Mouse (Mus musculus): ENCODE results near the gene 9130008F23Rik. TPM values are rescaled to one million over a fixed set of nuclear protein-coding genes. Genes with fewer than 3 reads are reported as not detected.

Gene 9130008F23Rik
- polyA plus RNA-seq, 1 experiment from 2014 or later: 0.90 TPM

DNA sequence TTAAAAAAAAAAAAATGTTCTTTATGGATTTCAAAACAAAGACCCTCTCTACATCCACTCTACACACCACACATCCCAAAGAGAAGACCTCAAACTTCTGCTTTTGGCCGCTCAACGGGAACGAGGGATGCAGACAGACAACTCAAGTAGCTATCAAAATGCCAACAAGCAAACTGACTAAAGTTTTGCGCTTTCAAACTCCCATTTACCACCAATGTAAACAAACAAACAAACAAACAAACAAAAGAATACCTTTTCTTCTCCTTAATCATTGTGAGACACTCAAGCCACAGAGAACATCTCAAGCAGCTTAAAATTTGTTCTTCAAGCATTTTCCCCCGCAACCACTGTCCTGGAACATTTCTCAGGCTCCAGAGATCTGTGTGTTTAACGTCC is 833 bp downstream of the 9130008F23Rik start:
- H3K9ac ChIP-seq (replicated peaks): peak overlapping the region; percentile 50
- 6% methylated on average over 6 of the region's 6 CpGs for WGBS
- H3K4me3 ChIP-seq (replicated peaks): peak overlapping the region; percentile 54

DNA sequence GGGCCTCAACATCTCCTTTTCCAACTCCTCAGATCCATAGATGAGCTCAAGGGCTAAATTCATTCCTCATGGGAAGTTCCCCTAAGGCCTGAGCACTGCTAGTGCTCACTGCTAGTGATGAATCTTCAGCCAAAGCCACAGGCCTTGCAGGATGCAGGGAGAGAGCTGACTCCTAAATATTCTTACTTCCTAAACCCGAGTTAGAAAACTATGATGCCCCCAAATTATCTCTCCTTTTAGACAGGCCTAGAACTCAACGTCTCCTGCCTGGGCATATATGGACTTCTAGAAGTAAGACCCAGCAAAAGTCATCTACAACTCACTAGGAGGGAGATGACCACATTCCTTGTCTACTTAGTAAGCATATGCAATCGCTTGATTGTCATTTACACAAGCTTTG is 2.6 kb downstream of the 9130008F23Rik start:
- Histone ChIP-seq H3K4me3 (replicated peaks) (no peak overlapping the region), H3K4me2 (no peak overlapping the region), H3K9ac (replicated peaks) (no peak overlapping the region), H3K4me1 (peaks cover 4% of the 10 kb centered on the region), H3K27ac (replicated peaks) (no peak overlapping the region), H3K27me3 (replicated peaks) (no peaks in the 10 kb centered on the region), H3K36me3 (no peaks in the 10 kb centered on the region), H3K9me3 (replicated peaks) (no peaks in the 10 kb centered on the region)
- WGBS: 50% methylated on average over 3 of the region's 3 CpGs
- ATAC-seq (ENCODE audit: low FRiP score): no peak

More for the DNA sequence above, 833 bp downstream of the 9130008F23Rik start:
- Histone ChIP-seq H3K9me3 (replicated peaks) (no peaks in the 10 kb centered on the region), H3K27ac (replicated peaks) (no peak overlapping the region), H3K4me1 (peaks cover 4% of the 10 kb centered on the region), H3K27me3 (replicated peaks) (no peaks in the 10 kb centered on the region), H3K4me2 (peak overlapping the region; percentile 97), H3K36me3 (no peaks in the 10 kb centered on the region)
- ATAC-seq (ENCODE audit: low FRiP score): no peak

DNA sequence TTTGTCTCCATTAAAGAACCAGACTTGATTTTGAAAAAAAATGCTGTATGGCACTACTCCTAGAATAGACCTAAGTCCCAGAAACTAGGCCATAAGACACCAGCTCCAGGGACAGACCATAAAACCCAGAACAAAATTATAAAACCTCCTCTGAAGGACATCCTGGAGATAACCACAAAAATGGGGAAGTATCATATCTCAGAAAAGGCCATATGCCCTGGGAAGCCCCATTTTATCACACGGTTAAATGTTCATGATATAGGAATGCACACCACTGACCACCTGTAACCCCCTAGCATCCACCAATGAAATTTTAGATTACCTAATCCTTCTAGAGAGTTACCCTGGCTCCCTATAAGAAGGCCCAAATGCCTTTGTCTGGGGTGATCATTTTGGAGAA is 4.8 kb downstream of the 9130008F23Rik start:
- no peak overlapping the region for H3K4me2 ChIP-seq
- no peak overlapping the region for H3K9ac ChIP-seq (replicated peaks)
- H3K4me3 ChIP-seq (replicated peaks): no peak overlapping the region
- H3K9me3 ChIP-seq (replicated peaks): no peaks in the 10 kb centered on the region
- no peak for ATAC-seq (ENCODE audit: low FRiP score)
- no peaks in the 10 kb centered on the region for H3K36me3 ChIP-seq
- H3K4me1 ChIP-seq: peaks cover 4% of the 10 kb centered on the region
- 89% methylated on average over 1 of the region's 1 CpGs for WGBS
- no peaks in the 10 kb centered on the region for H3K27me3 ChIP-seq (replicated peaks)
- H3K27ac ChIP-seq (replicated peaks): no peak overlapping the region

DNA sequence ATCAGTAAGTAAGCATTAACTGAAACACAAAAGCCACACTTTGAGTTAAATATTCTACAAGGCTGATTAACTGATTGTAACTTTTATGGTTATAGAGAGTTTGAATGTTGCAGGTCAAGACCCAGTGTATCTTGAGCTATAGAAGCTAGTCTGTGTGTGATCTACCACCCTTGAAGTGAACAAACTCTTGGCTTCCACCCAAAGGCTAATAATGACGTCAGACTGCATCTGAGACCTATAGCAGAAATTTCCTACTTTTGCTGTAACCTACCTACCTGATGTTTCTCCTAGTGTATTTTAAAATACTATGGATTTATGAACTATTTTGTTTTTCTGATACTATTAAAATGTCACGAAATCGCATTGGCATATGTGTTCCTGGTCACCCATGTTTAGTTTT is 5.7 kb downstream of the 9130008F23Rik start:
- H3K4me3 ChIP-seq (replicated peaks): no peak overlapping the region
- no peaks in the 10 kb centered on the region for H3K9me3 ChIP-seq (replicated peaks)
- H3K27me3 ChIP-seq (replicated peaks): no peaks in the 10 kb centered on the region
- no peak overlapping the region for H3K27ac ChIP-seq (replicated peaks)
- no peak for ATAC-seq (ENCODE audit: low FRiP score)
- 85% methylated on average over 3 of the region's 3 CpGs for WGBS
- H3K4me2 ChIP-seq: no peak overlapping the region
- H3K9ac ChIP-seq (replicated peaks): no peak overlapping the region
- H3K4me1 ChIP-seq: no peaks in the 10 kb centered on the region; the same call in 1 of the 2 replicates
- no peaks in the 10 kb centered on the region for H3K36me3 ChIP-seq

DNA sequence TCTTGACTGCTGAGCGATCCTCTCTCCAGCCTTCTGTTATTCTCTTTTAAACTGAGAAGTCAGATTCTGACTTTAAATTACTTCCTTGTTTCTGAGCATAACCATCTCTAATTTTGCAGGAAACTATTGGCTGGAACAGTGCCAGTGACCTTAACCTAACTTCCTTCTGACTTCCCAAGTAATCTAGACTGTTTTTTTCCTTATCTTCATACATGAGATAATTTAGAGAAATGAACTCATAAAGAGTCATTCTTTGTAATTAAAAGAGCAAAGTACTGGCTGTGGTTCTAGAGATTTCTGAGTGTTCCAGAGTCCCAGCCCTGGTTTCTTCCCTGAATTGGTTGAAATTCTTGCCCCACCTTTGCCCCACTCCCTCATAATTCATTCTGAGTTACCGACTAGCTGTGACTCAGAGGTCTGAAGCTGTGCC is 6.8 kb downstream of the 9130008F23Rik start:
- H3K4me1 ChIP-seq: no peaks in the 10 kb centered on the region
- no peak overlapping the region for H3K27ac ChIP-seq (replicated peaks)
- no peak overlapping the region for H3K9ac ChIP-seq (replicated peaks)
- H3K36me3 ChIP-seq: no peaks in the 10 kb centered on the region
- H3K9me3 ChIP-seq (replicated peaks): no peaks in the 10 kb centered on the region
- no peaks in the 10 kb centered on the region for H3K27me3 ChIP-seq (replicated peaks)
- no peak overlapping the region for H3K4me2 ChIP-seq
- H3K4me3 ChIP-seq (replicated peaks): no peak overlapping the region
- WGBS: 43% methylated on average over 2 of the region's 2 CpGs
- ATAC-seq (ENCODE audit: low FRiP score): no peak

DNA sequence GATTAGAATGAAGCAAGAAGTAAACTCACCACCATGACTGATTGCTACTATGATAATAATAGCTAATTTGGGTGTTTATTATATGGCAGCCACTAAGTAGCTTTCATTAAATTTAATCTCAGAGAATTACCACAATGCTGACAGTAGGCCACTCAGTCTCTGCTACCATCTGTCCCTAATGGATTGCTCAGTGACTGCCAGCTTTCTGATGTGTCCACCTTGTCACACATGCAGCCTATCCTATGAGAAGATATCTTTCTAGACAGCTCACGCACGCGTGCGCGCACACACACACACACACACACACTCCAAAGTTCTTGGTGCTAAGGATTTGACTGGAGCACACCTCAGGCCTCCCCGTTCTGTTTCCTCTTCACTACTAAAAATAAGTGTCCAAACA is 7.7 kb downstream of the 9130008F23Rik start:
- Histone ChIP-seq H3K9me3 (replicated peaks) (no peaks in the 10 kb centered on the region), H3K27ac (replicated peaks) (no peak overlapping the region), H3K4me1 (no peaks in the 10 kb centered on the region), H3K9ac (replicated peaks) (no peak overlapping the region), H3K4me2 (no peak overlapping the region), H3K4me3 (replicated peaks) (no peak overlapping the region), H3K36me3 (no peaks in the 10 kb centered on the region), H3K27me3 (replicated peaks) (no peaks in the 10 kb centered on the region)
- 96% methylated on average over 6 of the region's 6 CpGs for WGBS
- ATAC-seq (ENCODE audit: low FRiP score): no peak

DNA sequence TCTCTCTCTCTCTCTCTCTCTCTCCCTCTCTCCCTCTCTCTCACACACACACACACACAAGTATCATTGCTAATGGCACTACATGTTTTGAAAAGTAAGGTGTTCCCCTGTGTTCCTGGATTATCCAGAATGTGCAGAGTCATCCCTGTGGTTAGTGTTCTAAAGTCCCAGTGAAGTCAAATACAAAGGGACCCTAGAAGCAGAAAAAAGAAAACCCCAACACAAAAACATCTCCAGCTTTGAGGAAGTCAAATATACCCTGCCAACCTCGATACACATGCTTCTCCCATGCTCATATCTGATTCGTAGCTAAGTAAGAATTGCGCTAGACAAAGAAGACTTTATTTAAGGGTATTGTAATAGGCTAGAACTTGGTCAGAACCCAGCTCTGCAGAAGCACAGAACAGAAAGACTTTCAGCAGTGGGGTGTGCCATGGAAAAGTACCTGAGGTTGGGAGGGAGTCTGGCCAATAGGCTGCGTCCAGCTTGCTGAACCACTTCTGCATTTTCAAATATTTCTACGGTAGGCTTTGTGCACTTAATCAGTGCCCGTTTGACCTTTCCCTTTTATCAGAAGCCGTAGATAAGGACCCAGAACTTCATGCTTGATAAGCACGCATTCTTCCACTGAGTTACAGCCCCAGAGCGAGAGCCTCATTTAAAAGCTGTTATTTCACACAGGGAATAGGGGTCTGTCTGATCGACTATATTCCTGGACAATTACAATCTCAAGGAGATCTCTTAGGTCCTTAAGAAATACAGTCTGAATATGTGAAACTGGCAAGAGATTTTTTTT is 11.2 kb downstream of the 9130008F23Rik start:
- H3K36me3 ChIP-seq: no peaks in the 10 kb centered on the region
- ATAC-seq (ENCODE audit: low FRiP score): no peak
- no peak overlapping the region for H3K4me3 ChIP-seq (replicated peaks)
- WGBS: 85% methylated on average over 10 of the region's 10 CpGs
- H3K9ac ChIP-seq (replicated peaks): no peak overlapping the region
- H3K27ac ChIP-seq (replicated peaks): no peak overlapping the region
- H3K4me2 ChIP-seq: no peak overlapping the region
- no peaks in the 10 kb centered on the region for H3K9me3 ChIP-seq (replicated peaks)
- H3K27me3 ChIP-seq (replicated peaks): no peaks in the 10 kb centered on the region
- no peaks in the 10 kb centered on the region for H3K4me1 ChIP-seq

DNA sequence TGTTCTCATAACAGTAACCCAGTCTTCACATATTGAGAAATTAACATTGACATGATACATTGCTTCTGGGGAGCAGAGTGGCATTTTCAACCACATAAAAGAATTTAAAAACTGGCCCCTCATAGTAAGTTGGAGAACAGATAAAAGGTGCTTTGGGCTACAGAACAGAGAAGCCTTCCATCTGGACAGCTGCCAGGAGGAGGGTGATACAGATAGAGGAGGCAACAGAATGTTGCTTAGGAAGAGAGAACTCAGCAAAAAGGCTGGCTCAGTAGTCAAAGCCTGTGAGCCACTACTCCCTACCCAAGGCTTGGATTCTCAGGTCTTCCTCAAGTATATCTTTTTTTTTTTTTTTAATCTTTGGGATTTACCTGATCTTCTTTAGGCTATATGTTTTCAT is 25.3 kb downstream of the 9130008F23Rik start:
- Histone ChIP-seq H3K4me3 (replicated peaks) (no peak overlapping the region), H3K27ac (replicated peaks) (no peak overlapping the region), H3K9me3 (replicated peaks) (no peaks in the 10 kb centered on the region), H3K4me2 (no peak overlapping the region), H3K27me3 (replicated peaks) (no peaks in the 10 kb centered on the region), H3K9ac (replicated peaks) (no peak overlapping the region), H3K36me3 (no peaks in the 10 kb centered on the region), H3K4me1 (no peaks in the 10 kb centered on the region)
- ATAC-seq (ENCODE audit: low FRiP score): no peak

DNA sequence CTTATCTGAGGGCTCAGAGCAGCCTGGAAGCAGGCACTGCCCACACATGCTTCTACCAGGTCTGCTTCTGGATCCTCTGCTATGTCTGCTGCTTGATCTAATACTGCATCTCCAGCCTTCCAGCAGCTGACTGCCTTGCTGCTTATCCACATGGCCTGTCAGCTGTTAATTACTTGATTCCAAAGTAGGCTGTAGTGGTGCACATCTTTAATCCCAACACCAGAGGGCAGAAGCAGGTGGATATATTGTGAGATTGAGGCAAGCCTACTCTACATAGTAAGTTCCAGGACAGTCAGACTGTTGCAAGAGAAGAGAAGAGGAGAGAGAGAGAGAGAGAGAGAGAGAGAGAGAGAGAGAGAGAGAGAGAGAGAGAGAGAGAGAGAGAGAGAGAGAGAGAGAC is 43.1 kb downstream of the 9130008F23Rik start:
- H3K9me3 ChIP-seq (replicated peaks): no peaks in the 10 kb centered on the region
- H3K4me1 ChIP-seq: no peaks in the 10 kb centered on the region
- no peaks in the 10 kb centered on the region for H3K36me3 ChIP-seq
- no peak for ATAC-seq (ENCODE audit: low FRiP score)
- H3K27me3 ChIP-seq (replicated peaks): no peaks in the 10 kb centered on the region
- no peak overlapping the region for H3K27ac ChIP-seq (replicated peaks)
- no peak overlapping the region for H3K9ac ChIP-seq (replicated peaks)
- H3K4me3 ChIP-seq (replicated peaks): no peak overlapping the region
- no peak overlapping the region for H3K4me2 ChIP-seq

DNA sequence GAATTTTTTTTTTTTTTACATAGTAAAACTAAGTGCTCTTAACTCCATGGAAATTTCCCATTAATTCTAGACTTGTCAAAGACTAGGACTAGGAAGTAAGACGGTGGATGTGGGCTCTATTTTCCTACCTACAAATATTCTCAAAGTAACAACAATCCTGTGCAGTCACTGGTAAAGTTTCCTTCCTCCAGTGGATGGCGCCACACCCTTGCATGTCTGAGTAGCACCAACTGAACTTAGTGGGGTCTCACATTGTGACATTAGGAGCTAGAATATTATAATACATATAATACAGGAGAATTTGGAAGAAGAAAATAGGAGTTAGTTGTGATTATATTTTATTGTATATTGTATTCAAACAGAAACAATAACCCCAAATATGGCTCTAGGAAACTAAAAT is 48.5 kb downstream of the 9130008F23Rik start:
- Histone ChIP-seq H3K9ac (replicated peaks) (no peak overlapping the region), H3K4me3 (replicated peaks) (no peak overlapping the region), H3K27ac (replicated peaks) (no peak overlapping the region), H3K36me3 (no peaks in the 10 kb centered on the region), H3K4me2 (no peak overlapping the region), H3K9me3 (replicated peaks) (no peaks in the 10 kb centered on the region), H3K27me3 (replicated peaks) (no peaks in the 10 kb centered on the region), H3K4me1 (no peaks in the 10 kb centered on the region)
- 53% methylated on average over 2 of the region's 2 CpGs for WGBS
- ATAC-seq (ENCODE audit: low FRiP score): no peak

All from neural tube, embryonic 15.5 days (tissue).